Mouse (Mus musculus) thymus, postnatal 36 days (tissue): ENCODE measurements at regions not wholly inside any gene's neighbourhood (a gene's known extent, or its start where the extent isn't known, plus 50 kb on each side); places are given as distances from the start of the nearest gene placed in this dataset.
"Not testable (repeated sequence)": the region's sequence is repeated elsewhere in the genome, so short reads cannot be mapped to it uniquely, and the experiment has no call there.

Experiments
- DNase-seq, 2 experiments: peaks; one replicate each; pipeline ENCODE4 v3.0.0; 2022; ENCODE audit warnings: mixed read lengths in 2 of 2

DNA sequence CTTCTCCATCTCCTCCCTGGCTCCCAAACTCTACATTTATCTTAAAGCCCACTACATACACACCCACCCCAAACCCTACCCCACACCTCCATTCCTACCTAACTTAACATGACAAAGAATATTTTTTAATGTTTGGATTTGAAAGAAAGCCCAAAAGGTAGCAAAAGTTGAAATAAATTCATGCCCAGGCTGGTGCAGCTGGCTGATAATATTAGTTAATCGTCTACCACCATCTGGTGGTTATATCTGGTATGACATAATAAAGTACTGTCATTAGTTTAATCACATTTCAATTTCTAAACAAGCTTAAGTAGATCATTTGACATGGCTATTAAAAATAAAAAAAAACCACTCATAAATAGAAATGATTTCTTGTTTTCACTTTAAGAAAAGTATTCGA lies 389.8 kb upstream of the Klhl1 start:
- DNase-seq = no peak

DNA sequence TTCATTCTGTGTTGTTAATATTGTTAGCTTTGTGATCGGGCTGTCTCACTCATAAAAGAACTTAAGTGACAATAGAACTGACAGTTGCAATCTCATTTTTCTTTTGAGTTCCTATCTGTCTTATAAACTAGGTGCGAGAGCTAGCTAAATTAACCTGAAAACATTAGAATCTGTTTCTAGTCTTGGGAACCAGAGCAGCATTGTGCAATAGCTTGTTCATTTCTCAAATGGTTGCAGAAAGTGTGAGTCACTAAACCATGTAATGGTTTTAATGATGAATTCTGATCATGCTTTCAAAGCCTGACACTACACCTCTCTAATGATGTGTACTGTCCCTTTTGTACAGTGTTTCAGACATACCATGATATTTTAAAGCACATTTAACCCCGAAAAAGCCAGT lies 360.8 kb upstream of the Klhl1 start:
- DNase-seq = no peak

DNA sequence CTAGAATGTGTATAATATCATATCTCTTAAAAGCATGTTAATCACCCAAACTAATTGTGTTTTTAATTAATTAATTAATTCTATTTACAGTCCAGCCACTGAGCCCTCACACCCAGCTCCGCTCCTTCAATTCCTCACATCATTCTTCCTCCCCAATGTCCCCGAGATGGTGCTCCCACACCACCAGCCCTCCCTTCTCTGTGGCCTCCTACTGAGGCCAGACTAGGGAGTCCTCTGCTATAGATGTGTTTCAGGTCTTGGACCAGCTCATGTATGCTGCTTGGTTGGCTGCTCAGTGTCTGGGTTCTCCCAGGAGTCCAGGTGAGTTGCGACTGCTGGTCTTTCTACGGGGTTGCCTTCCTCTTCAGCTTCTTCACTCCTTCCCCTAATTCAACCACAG lies 353.1 kb upstream of the Klhl1 start:
- DNase-seq = no peak

DNA sequence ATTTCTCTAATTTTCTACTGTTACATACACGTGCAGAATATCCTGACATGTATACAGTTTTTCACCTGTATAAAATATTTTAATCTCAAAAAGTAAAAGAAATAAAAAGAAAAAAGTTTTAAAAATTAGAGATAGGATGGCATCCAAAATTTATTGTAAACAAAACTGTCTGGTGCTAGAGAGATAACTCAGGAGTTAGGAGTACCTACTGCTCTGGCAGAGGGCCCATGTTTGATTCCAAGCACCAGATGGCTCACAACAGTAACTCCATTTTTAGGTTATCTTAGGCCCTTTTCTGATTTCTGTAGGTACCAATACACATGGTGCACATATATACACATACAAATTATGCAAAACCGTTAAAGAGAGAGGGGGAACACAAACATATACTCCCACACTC lies 320.0 kb upstream of the Klhl1 start:
- DNase-seq = no peak

DNA sequence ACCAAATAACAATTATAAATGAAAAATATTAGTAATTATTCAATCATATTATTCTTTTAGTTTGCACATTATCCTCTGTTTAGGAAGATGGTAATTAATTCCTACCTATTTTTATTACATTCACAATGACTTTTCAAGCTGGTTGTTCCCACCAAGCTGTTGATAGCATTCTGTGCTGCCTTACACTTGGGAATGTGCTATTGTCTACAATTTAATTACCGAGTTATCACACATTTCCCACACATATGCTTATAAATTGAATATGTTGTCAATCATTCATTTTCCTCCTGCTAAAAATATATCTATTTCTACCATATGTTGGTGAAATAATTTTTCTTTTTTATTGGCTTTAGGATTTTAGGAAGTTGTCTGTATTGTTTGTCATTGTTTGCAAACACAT lies 306.2 kb upstream of the Klhl1 start:
- DNase-seq = no peak

DNA sequence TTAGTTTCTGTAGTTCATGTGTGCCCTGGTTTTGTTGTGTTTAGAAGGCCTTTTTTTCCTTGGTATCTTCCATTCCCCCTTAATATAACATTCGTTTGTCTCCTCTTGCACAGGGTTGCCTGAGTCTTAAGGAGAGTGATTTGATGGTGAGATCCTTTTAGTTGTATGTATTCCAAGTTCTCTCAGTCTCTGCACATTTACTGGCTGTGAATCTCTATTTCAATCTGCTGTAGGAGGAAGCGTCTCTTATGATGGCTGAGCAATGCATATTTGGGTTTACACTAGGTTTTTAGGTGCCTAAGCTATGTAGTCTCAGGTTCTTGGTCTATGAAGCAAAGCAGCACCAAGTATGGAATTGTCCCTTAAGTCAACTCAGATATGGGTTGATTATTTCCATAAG lies 296.8 kb upstream of the Klhl1 start:
- DNase-seq = no peak

DNA sequence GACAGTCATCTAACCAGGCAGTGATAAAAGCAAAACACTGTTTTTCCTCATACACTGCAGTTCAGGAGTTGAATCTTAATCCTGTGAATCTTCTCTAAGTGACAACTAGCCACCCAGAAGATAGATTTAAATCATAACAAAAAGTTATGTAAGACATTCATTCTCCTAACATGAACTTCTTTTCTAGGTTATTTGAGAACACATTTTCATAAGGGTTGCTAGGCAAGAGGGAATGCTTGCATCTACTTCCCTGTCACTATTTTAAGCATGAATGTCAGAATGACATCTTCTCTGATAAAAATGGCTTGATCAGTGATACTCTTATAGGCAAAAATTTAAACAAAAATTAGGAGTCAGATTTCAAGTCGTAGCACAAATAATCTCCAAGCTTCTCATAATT lies 286.4 kb upstream of the Klhl1 start:
- DNase-seq = no peak

DNA sequence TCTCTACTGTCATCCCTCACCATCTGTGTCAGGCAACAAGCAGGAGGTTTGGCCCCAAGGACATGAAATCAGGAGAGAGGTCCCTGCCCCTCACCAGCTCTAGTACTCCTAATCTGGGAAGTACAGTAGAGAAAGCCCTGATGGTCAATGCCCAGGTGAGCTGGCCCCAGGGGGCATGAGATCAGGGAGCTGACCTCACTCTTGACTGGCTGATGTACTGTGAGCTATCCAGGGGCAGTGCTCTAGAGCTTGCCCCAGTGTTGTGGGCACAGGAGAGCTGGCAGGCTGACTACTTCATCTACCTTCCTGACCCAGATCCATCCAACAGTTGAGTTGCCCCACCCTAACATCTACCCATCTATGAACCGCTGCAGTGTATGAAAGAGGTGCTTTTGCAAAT lies 275.9 kb upstream of the Klhl1 start:
- DNase-seq = no peak

DNA sequence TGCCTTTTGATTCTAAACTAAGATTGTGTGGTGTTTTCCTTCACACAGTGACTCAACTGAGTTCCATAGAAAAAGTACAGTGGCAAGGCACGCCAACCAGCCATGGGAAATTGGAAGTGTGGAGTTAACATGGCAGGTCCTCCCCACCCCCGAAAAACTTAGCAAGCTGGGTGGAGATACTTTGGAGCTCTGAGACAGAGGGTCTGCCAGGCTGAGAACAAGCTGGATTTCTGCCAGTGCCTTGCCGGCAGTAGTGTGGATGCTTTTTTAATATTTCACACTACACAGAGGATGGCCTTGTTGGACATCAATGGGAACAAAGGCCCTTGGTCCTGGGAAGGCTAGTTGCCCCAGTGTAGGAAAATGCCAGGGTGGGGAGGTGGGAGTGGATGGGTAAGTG lies 269.0 kb upstream of the Klhl1 start:
- DNase-seq = no peak

DNA sequence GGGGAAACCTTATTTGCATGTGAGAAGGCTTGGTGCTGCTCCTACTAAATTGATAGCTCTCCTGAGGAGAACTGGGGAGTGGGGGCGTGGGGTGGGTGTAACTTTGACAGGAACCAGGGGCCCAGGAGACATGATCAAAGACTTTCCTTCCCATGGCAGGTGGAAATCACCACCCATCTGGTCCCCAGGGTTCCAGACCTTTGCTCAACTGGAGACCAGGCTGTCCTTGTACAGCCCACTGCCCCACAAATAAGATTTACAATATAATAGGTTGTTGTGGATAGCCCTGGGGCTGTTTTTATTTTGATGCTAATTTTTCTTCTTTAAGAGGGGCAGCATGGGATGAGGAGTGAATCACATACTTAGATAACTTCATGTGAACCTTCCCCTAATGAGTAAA lies 268.4 kb upstream of the Klhl1 start:
- no peak for DNase-seq

DNA sequence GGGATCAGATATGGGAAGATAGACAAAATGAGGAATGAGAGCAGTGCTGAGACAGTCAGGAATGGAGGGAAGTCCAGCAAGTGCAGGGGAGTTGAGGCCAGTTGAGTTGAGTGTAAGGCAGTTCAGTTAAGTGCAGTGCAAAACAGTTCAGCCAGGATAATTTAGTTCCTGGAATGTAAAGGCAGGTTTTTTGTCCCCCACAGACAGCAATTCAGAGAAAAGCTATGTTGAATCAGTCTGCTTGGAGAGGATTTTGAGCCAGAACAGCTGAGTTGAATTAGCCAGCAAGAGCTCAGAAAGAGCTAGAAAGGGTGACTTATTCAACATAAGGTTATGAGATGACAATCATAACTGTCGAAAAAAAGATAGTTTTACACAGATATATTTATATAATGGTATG lies 256.9 kb upstream of the Klhl1 start:
- no peak for DNase-seq

DNA sequence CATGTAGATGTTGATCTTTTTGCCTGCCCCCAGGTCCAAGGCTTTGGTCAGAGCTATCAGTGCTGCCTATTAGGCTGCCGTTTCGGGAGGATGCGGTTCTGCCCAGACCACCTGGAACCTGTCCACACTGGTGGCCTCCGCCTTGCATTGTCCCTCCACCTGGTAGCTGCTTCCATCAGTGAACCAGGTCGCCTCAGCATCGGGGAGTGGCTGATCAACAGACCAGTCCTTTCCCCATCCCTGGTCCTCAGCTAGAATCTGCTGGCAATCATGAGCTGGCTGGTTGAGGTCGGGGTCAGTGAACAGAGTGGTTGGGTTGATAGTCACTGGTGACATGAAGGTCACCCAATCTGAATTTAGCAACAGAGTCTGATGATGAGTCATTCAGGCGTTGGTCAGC lies 241.7 kb upstream of the Klhl1 start:
- peak in 1 of 2 experiments; percentile 1 for DNase-seq

DNA sequence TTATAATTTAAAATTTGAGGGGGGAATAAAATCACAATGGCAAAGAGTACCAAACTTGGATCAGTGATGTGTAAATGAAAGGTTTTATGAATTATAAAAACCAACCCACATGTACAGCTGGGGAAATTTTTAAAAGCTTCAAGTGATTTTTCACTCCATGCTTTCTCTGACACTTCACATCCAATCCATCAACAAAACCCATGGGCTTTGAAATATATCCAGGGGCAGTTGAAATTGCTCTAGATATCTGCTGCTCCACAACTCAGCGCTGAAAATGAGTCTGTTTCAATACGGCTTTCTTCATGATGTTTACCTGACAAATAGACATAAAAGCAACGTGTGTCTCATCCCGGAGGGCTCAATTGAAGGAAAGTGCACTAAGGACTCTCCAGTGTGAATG lies 214.3 kb upstream of the Klhl1 start:
- no peak for DNase-seq

DNA sequence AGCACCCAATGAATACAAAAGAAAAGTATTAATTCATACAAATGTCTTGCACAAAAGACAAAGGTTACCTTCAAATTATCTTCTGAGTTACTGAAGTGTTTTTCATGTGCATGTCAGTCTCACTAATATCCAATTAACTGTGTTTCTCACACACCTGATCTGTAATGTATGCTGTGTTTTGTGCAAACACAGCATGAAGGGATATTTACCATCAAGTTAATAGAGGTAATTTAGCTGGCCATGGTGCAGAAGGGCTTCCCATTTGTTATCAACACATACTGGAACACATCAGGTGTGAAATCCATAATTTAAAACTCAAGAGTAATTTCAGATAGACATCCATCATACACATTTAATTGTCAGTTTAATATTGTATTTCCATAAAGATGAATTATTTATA lies 178.2 kb upstream of the Klhl1 start:
- no peak for DNase-seq

DNA sequence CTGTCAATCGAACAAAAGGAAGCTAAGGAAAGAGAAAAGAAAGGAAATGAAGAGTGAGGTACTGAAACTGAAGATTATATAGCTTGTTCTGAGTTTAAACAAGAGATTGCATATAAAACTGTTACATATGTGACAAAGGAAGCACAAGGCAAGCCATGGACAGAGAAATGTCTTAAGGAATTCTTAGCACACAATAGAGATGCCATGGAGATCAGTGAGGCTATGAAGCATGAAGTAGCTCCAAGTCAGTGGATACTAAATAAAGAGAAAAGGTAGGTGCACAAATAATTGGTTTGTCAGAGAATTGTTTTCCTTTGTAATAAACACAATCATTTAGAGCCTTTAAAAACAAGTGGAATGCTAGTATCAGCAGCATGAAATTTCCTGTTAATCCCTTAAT lies 172.0 kb upstream of the Klhl1 start:
- no peak for DNase-seq

DNA sequence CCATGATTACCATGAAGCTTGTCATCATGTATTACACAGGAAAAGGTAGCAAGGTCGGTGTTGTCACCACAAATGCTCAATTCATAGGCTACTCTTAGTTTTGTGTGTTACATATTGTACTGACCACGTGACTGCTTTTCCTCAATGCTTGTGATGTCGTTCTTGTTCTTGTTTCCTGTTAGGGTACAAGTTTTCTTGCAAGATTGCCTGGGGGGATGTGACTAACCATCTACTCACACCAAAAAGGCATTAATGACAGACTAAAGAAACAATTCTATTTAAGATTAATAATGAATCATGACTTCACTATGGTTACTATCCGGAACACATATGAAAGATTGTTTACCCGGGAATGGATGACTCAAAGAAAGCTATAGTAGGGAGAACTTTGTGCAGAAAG lies 165.0 kb upstream of the Klhl1 start:
- DNase-seq = no peak

DNA sequence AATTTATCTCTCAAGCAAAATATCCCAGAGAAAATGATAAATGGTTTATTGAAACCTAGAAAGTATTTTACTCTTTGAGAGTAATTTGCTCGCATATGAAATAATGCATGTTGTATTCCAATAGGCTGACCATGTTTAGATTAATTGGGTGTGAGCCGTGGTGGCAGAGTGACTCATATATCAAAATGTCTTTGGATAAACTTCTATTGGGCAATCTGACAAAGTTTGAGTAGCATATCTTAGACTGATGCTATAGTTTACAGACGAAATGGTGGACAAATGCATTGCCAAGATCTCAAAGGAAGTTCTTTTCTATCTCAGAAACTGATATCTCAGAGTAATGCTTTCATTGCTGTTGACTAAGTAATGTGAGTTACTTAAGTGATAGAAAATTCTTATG lies 162.8 kb upstream of the Klhl1 start:
- DNase-seq = no peak

DNA sequence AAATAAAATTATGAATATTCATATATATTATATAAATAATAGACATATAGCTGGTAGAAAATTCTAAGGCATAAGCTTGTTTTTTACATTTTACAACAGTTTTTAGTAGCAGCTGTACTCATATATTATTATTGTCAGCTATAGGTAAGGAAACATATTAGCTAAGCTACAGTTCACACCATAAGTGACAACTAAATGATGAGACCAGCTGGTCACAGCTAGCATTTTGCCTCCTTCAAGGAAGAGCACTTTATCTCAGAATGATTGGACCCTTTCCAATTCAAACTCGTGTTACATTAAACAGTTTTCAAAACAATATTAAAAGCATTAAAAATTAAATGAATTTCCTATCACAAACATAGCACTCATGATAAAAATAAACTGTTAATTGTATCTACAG lies 157.3 kb upstream of the Klhl1 start:
- no peak for DNase-seq

DNA sequence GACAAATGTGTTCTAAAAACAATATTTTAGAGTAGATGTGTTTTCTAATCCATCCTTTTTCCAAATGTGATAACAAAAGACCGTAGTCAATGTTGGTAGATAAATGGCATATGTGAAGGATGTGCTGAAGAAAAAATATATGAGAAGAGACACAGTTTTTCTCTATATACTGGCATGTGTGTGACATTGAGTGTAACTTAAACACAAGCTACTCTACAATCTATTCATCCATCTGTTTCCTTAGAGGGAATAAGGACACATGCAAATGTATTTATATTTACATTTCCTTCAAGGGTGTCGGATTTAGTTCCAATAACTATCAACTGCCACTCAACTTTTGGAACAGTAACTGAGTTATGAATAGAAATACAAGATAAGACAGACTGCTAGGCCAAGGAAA lies 149.7 kb upstream of the Klhl1 start:
- no peak for DNase-seq

DNA sequence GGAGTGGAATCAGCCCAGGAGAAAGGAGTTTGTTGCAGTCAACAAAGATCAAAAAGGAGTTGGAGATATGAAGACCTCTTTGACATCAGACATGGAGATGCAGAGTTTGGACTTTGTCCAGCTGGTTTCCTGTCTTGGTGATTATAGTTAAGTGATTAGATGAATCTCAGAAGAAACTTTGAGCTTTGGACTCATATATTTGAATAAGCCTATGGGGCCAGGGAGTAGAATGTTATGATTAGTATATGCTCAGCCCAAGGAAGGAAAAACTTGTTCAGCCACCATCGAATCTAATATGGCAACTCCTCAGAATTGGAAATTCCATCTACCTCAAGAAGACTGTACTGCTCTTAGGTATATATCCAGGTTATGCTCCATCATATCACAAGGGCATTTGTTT lies 137.6 kb upstream of the Klhl1 start:
- DNase-seq = no peak

DNA sequence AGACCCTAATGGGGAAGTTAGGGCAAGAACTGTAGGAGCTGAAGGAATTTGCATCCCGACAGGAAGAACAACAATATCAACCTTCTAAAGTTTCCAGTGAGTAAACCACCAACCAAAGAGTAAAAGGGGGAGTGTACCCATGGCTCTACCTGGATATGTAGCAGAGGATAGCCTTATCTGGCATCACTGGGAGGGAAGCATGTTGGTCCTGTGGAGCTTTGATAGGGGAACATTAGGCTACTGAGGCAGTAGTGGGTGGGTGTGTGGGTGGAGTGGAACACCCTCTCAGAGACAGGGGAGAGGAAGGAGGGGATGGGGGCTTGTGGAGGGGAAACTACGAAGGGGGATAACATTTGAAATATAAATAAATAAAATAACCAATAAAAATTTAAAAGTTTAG lies 111.4 kb upstream of the Klhl1 start:
- DNase-seq = no peak

DNA sequence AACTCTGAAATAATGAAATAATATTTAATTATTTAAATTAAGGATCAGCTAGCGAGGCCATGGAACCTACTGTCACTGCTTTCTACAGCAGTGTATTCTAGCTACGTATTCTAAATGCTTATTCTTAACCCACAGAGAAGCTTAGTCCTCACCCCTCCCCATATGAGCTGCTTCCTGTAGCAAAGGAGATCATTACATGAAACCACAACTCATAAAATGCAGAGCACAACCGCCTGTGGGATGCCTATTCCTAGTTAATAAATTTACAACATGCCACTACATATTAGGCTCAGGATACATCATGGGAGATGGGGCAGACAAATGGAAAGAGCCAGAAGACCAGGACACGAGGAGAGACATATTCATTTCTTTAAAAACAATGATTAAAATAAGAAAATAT lies 87.8 kb upstream of the Klhl1 start:
- DNase-seq = no peak

DNA sequence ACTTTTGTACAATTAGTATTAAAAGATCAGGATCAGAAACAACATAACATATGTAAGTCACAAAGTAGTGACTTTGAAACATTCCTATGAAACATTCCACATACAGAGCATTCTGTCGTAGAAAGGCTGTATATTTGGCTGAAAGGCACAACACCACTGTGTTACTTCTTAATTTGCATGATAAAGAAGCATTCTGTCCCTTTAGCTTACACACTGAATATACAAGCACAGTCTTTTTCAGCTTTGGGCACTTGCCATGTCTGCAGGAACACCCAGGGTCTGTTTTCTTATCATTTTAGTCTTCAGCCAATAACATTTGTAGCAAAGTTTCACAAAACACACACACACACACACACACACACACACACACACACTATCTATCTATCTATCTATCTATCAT lies 82.2 kb upstream of the Klhl1 start:
- not testable (repeated sequence) for DNase-seq

DNA sequence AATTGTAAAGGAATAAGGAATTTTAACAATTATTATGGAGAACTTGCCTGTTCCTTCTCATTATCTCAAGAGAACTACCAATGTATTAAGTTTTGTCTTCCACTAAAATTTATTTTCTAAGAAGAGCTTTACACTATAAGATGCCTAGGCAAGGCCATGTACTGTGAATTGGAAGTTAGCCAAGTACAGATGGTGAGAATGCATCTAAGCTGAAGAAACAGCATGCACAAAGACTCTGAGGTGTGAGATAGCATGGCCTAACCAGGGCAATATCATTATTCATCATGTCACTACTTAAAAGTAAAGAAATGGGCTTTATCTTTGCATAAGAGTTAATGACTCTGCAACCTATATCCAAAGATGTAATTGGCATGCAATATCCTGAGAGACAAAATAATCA lies 73.1 kb upstream of the Klhl1 start:
- no peak for DNase-seq
